Mouse (Mus musculus): ENCODE results near the gene Frmd6. TPM values are rescaled to one million over a fixed set of nuclear protein-coding genes. Genes with fewer than 3 reads are reported as not detected.

Frmd6 gene
- polyA plus RNA-seq, 1 experiment from 2014 or later = 70.7 TPM

DNA sequence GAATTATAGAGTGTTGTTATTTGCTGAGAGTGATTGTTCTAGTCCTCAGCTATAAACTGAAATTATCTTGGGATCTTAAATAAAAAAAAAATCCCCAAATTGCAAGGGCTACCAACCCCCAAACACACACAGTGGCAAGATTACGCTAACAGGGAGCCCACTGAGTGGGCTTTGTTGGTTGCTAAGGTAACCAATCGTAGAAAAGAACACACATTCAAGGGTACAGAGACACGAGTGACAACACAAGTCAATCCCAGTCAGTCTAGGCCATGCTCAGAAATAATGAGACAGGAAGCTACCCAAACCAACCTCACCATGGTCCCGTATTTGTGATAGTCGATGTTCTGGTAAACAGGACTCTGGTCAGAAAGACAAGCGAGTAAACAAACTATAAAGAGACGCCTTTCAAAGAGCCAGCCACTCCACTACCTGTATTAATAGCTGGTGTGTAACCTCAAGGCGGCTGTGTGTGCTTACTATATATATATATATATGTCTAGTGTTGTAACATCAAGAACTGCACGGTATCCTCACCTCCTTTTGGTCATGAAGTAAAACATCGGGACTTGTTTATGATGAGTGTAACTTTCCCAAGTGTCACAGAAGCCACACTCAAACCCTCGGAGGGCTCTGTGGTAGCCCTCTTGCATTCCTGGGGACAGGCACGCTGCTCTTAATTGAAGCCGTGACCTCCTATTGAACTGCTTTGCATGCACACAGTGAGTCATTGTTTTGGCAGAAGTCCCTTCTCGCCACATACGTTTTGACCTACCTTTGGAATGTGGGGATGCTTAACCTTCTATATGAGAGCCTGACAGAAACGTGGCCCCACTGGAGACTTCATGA lies 30.5 kb upstream of the Frmd6 start:
- H3K9ac ChIP-seq = no peak overlapping the region
- no peaks in the 10 kb centered on the region for H3K27me3 ChIP-seq
- H3K9me3 ChIP-seq = no peaks in the 10 kb centered on the region
- H3K27ac ChIP-seq = no peak overlapping the region
- H3K4me3 ChIP-seq = no peak overlapping the region
- peaks cover 20% of the 10 kb centered on the region for H3K4me1 ChIP-seq
- no peak for ATAC-seq (ENCODE audit: insufficient number of reproducible peaks, low FRiP score, low TSS enrichment, low read depth)
- 49% methylated on average over 16 of the region's 16 CpGs for WGBS
- no peak overlapping the region for H3K4me2 ChIP-seq
- no peaks in the 10 kb centered on the region for H3K36me3 ChIP-seq

DNA sequence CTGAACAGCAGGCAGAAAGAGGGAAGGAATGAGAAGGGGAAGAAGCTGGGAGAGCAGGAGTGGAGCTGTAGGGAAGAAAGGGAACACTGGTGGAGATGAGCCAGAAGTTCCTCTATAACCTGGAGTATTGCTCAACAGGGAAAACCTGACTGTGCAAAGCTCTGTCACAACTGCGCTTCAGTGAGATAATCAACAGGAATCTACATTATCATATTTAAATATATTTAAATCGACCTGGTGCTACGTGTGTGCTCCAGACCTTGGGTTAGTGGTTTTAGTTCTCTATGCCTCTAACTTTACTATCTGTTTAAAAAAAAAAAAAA lies 30.0 kb upstream of the Frmd6 start:
- Histone ChIP-seq H3K4me3 (no peak overlapping the region), H3K27ac (no peak overlapping the region), H3K4me2 (no peak overlapping the region), H3K9me3 (no peaks in the 10 kb centered on the region), H3K4me1 (peaks cover 24% of the 10 kb centered on the region), H3K27me3 (no peaks in the 10 kb centered on the region), H3K36me3 (no peaks in the 10 kb centered on the region), H3K9ac (no peak overlapping the region)
- 83% methylated on average over 3 of the region's 3 CpGs for WGBS
- no peak for ATAC-seq (ENCODE audit: insufficient number of reproducible peaks, low FRiP score, low TSS enrichment, low read depth)

DNA sequence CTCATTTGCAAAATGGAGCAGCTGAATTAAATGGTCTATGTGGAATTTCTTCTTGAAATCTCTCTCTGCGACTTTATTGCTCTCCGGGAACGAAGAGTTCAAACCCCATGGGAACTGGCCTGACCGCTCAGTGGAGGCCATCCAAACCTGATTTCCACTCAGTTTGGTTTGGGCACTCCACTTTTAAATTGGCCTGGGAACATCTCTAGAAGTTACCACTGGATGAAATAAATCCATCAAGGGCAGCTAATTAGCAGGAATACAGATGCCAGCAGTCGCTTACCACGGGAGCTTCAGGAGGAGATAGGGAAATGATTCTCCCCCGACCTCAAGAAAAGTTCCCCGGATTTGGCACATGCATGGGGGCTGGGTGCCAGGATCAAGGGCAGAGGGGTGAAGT lies 26.8 kb upstream of the Frmd6 start:
- no peak for ATAC-seq (ENCODE audit: insufficient number of reproducible peaks, low FRiP score, low TSS enrichment, low read depth)
- Histone ChIP-seq H3K27ac (peak overlapping the region; percentile 47; the same call in 1 of the 2 replicates), H3K4me2 (no peak overlapping the region), H3K9ac (no peak overlapping the region), H3K4me3 (no peak overlapping the region), H3K27me3 (no peaks in the 10 kb centered on the region), H3K9me3 (no peaks in the 10 kb centered on the region), H3K4me1 (peaks cover 25% of the 10 kb centered on the region), H3K36me3 (no peaks in the 10 kb centered on the region)
- WGBS = 45% methylated on average over 8 of the region's 8 CpGs

DNA sequence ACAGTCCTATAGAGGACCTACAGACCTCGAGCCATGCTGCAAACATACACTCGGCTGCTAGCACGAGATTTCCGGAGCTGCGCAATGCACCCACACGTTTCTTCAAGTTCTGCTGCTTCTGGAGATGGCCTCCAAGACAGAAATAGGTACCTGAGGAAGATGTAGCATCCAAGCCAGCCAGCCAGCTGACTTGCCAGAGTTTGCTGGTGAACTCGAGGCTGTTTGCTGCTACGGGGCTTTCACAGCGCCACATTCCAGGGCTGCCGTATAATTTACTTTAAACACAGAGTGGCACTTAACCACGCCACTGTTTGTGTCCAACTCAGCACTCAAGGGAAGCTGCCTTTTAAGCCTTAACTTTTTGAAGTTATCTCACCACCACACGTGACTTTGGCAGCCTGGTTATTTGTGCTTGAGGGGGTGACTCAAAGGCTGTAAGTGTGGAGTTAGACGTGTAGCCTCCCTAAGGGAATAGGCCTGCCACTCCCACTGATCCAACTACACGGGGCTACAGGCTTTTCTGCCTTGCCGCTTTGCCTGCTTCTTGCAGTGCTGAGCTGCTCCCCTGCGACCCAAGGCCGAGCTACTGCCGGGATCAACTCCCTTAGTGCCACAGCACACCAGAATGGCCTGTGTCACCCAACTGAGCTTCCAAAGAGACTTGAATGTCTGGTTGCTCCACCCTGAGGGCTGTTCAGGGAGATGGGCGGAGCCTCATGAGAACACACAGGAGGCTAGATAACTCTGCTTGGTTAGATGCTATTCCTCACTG lies 25.9 kb upstream of the Frmd6 start:
- 0 out of 2 replicates have a peak overlapping the region, but pooled peaks have one; percentile 17 for H3K4me2 ChIP-seq
- no peaks in the 10 kb centered on the region for H3K9me3 ChIP-seq
- peaks cover 25% of the 10 kb centered on the region for H3K4me1 ChIP-seq
- no peaks in the 10 kb centered on the region for H3K27me3 ChIP-seq
- no peak overlapping the region for H3K9ac ChIP-seq
- peak; percentile 65; the same call in 1 of the 2 replicates for ATAC-seq (ENCODE audit: insufficient number of reproducible peaks, low FRiP score, low TSS enrichment, low read depth)
- no peaks in the 10 kb centered on the region for H3K36me3 ChIP-seq
- no peak overlapping the region for H3K4me3 ChIP-seq
- H3K27ac ChIP-seq = peak overlapping the region; percentile 47
- WGBS = 30% methylated on average over 19 of the region's 19 CpGs

DNA sequence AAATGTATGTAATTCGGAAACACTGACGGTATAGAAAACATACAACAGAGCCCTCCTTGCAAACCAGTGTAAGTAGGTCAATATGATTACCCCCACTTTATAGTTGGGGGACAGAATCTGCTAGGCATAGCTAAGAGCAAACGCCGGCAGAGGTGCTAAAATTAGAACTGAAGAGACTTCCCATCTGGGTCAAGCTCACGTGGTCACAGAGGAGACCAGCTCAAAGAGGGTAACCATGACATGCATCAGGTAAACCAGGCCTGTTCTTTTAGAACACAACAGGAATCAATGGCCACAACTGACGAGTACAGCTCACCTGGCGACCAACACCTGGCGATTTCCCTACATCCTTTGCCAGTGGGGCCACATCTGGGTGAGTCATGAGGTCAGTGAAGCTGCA lies 25.2 kb upstream of the Frmd6 start:
- Histone ChIP-seq H3K27ac (no peak overlapping the region), H3K4me3 (no peak overlapping the region), H3K27me3 (no peaks in the 10 kb centered on the region), H3K9ac (no peak overlapping the region), H3K36me3 (no peaks in the 10 kb centered on the region), H3K4me1 (peaks cover 23% of the 10 kb centered on the region), H3K9me3 (no peaks in the 10 kb centered on the region), H3K4me2 (no peak overlapping the region)
- no peak for ATAC-seq (ENCODE audit: insufficient number of reproducible peaks, low FRiP score, low TSS enrichment, low read depth)
- WGBS = 78% methylated on average over 8 of the region's 8 CpGs

GRCm38 (mm10) chr12:70801361-70801760 lies 24.0 kb upstream of the Frmd6 start:
- H3K4me3 ChIP-seq = no peak overlapping the region
- no peaks in the 10 kb centered on the region for H3K36me3 ChIP-seq
- ATAC-seq (ENCODE audit: insufficient number of reproducible peaks, low FRiP score, low TSS enrichment, low read depth) = no peak
- no peak overlapping the region for H3K27ac ChIP-seq
- no peaks in the 10 kb centered on the region for H3K27me3 ChIP-seq
- H3K4me2 ChIP-seq = no peak overlapping the region
- H3K9ac ChIP-seq = no peak overlapping the region
- 65% methylated on average over 8 of the region's 8 CpGs for WGBS
- peaks cover 20% of the 10 kb centered on the region for H3K4me1 ChIP-seq
- H3K9me3 ChIP-seq = no peaks in the 10 kb centered on the region

GRCm38 (mm10) chr12:70803494-70803893 lies 21.8 kb upstream of the Frmd6 start:
- Histone ChIP-seq H3K9ac (no peak overlapping the region), H3K36me3 (no peaks in the 10 kb centered on the region), H3K9me3 (no peaks in the 10 kb centered on the region), H3K4me2 (no peak overlapping the region), H3K4me3 (no peak overlapping the region), H3K27me3 (no peaks in the 10 kb centered on the region), H3K27ac (no peak overlapping the region), H3K4me1 (peaks cover 17% of the 10 kb centered on the region)
- 68% methylated on average over 4 of the region's 4 CpGs for WGBS
- no peak for ATAC-seq (ENCODE audit: insufficient number of reproducible peaks, low FRiP score, low TSS enrichment, low read depth)

DNA sequence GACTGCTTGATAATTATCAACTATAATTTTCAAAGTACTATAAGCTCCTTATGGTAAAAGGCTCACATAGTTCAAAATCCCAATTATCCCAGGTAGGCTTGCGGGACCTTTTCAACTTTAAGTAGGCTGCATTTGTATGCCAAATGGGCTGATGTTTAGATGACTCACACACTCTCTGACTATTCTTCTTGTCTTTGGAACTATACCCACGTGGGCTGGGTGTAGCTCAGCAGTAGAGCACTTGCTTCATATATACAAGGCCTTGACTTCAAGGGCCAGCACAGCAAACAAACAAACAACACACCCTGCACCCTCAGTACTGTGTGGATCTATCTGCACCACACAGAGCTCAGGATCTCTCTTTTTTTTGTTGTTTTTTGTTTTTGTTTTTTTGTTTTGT lies 20.3 kb upstream of the Frmd6 start:
- no peak for ATAC-seq (ENCODE audit: insufficient number of reproducible peaks, low FRiP score, low TSS enrichment, low read depth)
- H3K27me3 ChIP-seq = no peaks in the 10 kb centered on the region
- 62% methylated on average over 2 of the region's 2 CpGs for WGBS
- H3K4me1 ChIP-seq = peaks cover 4% of the 10 kb centered on the region; the same call in 1 of the 2 replicates
- no peaks in the 10 kb centered on the region for H3K9me3 ChIP-seq
- no peak overlapping the region for H3K4me3 ChIP-seq
- H3K9ac ChIP-seq = no peak overlapping the region
- H3K36me3 ChIP-seq = no peaks in the 10 kb centered on the region
- no peak overlapping the region for H3K4me2 ChIP-seq
- no peak overlapping the region for H3K27ac ChIP-seq

DNA sequence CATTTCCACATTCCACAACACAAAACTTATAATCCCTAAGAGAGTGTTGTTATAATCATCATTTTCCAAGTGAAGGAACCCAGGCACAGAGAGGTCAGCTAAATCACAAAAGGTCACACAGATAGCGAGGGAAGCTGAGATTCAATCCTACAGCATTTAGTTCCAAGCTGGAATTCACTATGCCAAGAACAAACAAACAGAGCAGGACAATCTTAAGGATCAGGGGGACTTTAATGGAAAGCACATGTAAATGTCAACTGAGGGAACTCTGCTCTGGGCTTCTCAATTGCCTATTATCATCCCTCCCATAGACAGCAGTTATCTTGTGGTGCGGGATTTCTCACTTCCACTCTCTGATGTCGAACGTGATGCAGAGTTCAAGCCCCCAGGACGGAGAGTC lies 17.8 kb upstream of the Frmd6 start:
- ATAC-seq (ENCODE audit: insufficient number of reproducible peaks, low FRiP score, low TSS enrichment, low read depth) = no peak
- WGBS = 31% methylated on average over 5 of the region's 5 CpGs
- Histone ChIP-seq H3K36me3 (no peaks in the 10 kb centered on the region), H3K4me3 (no peak overlapping the region), H3K9ac (no peak overlapping the region), H3K4me1 (0 out of 2 replicates have a peak, but pooled peaks cover 2% of the 10 kb centered on the region), H3K9me3 (no peaks in the 10 kb centered on the region), H3K27ac (no peak overlapping the region), H3K27me3 (no peaks in the 10 kb centered on the region), H3K4me2 (no peak overlapping the region)

- no peak overlapping the region for H3K4me2 ChIP-seq
- ATAC-seq (ENCODE audit: insufficient number of reproducible peaks, low FRiP score, low TSS enrichment, low read depth) = no peak
- no peaks in the 10 kb centered on the region for H3K9me3 ChIP-seq
- no peak overlapping the region for H3K9ac ChIP-seq
- H3K27ac ChIP-seq = no peak overlapping the region
- no peaks in the 10 kb centered on the region for H3K36me3 ChIP-seq
- no peaks in the 10 kb centered on the region for H3K27me3 ChIP-seq
- H3K4me1 ChIP-seq = 0 out of 2 replicates have a peak, but pooled peaks cover 5% of the 10 kb centered on the region
- 60% methylated on average over 6 of the region's 6 CpGs for WGBS
- H3K4me3 ChIP-seq = no peak overlapping the region
These were observed 17.3 kb upstream of the Frmd6 start for GRCm38 (mm10) chr12:70807975-70808374.

DNA sequence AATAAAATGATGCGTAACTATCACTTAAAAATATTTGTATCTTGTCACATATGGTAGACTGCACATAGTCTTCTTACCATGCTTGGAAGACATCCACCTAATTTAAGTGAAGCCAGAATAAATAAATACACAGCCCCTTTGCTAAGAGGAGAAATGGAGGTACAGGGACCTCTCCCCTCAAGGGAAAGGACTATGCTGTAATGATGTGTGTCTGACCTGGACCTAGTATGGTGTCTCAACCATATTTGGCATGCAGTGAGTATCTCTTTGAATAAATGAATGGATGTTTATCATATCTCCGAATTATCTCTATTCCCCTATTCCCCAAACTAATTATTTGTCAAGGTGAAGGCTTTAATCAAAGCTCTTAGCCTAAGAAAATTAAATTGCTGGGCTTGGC lies 15.4 kb upstream of the Frmd6 start:
- H3K27ac ChIP-seq = no peak overlapping the region

GRCm38 (mm10) chr12:70811772-70812171 lies 13.5 kb upstream of the Frmd6 start:
- Histone ChIP-seq H3K36me3 (no peaks in the 10 kb centered on the region), H3K27me3 (no peaks in the 10 kb centered on the region), H3K27ac (no peak overlapping the region), H3K4me3 (no peak overlapping the region), H3K9ac (no peak overlapping the region), H3K4me1 (0 out of 2 replicates have a peak, but pooled peaks cover 8% of the 10 kb centered on the region), H3K9me3 (no peaks in the 10 kb centered on the region), H3K4me2 (no peak overlapping the region)
- WGBS = 67% methylated on average over 6 of the region's 6 CpGs
- ATAC-seq (ENCODE audit: insufficient number of reproducible peaks, low FRiP score, low TSS enrichment, low read depth) = no peak

More for the DNA sequence above, 15.4 kb upstream of the Frmd6 start:
- no peaks in the 10 kb centered on the region for H3K9me3 ChIP-seq
- H3K27me3 ChIP-seq = no peaks in the 10 kb centered on the region
- H3K36me3 ChIP-seq = no peaks in the 10 kb centered on the region
- no peak overlapping the region for H3K9ac ChIP-seq
- 88% methylated on average over 2 of the region's 2 CpGs for WGBS
- H3K4me3 ChIP-seq = no peak overlapping the region
- H3K4me2 ChIP-seq = no peak overlapping the region
- ATAC-seq (ENCODE audit: insufficient number of reproducible peaks, low FRiP score, low TSS enrichment, low read depth) = no peak
- 0 out of 2 replicates have a peak, but pooled peaks cover 8% of the 10 kb centered on the region for H3K4me1 ChIP-seq
